Mouse (Mus musculus) limb, embryonic 11.5 days (tissue): ENCODE results near the gene Hes2. TPM values are rescaled to one million over a fixed set of nuclear protein-coding genes. Genes with fewer than 3 reads are reported as not detected.

ENCODE experiments used
- ATAC-seq: fragments of 200-750 bp; cut with Nextera tagmentation; 2 replicates; pipeline ENCODE4 v1.8.0; 2017; ENCODE audit warnings: low read depth; ENCODE audit not compliant: insufficient number of reproducible peaks, low FRiP score, low TSS enrichment
- DNase-seq: peaks from one replicate; pipeline ENCODE4 v3.0.0-alpha.2; 2015; ENCODE audit warnings: low spot score
- H3K27ac ChIP-seq: fragments of 300-500 bp; sonication (generic); replicated peaks from 2 replicates; pipeline ENCODE4 v1.5.1; 2014; ENCODE audit warnings: low read depth, mild to moderate bottlenecking, low read length
- H3K27me3 ChIP-seq: fragments of 300-500 bp; sonication (generic); 2 replicates; pipeline ENCODE4 v1.6.1; 2014; ENCODE audit warnings: mild to moderate bottlenecking, low read length, mixed read lengths; ENCODE audit not compliant: control insufficient read depth, insufficient read depth
- H3K36me3 ChIP-seq: fragments of 300-500 bp; sonication (generic); 2 replicates; pipeline ENCODE4 v1.6.1; 2014; ENCODE audit warnings: mild to moderate bottlenecking, low read length, moderate library complexity, mixed read lengths; ENCODE audit not compliant: control insufficient read depth, insufficient read depth
- H3K4me1 ChIP-seq: fragments of 300-500 bp; sonication (generic); 2 replicates; pipeline ENCODE4 v1.6.1; 2014; ENCODE audit warnings: low read length, mixed read lengths; ENCODE audit not compliant: control insufficient read depth, insufficient read depth
- H3K4me2 ChIP-seq: fragments of 300-500 bp; sonication (generic); 2 replicates; pipeline ENCODE4 v1.6.1; 2014; ENCODE audit warnings: low read depth, mild to moderate bottlenecking, moderate library complexity; ENCODE audit not compliant: severe bottlenecking
- H3K4me3 ChIP-seq: fragments of 300-500 bp; sonication (generic); 2 replicates; pipeline ENCODE4 v1.5.1; 2014; ENCODE audit warnings: low read depth, low read length
- H3K9ac ChIP-seq: fragments of 300-500 bp; sonication (generic); 2 replicates; pipeline ENCODE4 v1.6.1; 2014; ENCODE audit warnings: mild to moderate bottlenecking, low read length
- H3K9me3 ChIP-seq: fragments of 300-500 bp; sonication (generic); 2 replicates; pipeline ENCODE4 v1.6.1; 2016; ENCODE audit warnings: low read length; ENCODE audit not compliant: control insufficient read depth
- WGBS: fragments of 180-500 bp; shearing (Covaris S2); extraction: QIAGEN DNeasy Blood & Tissue Kit; methylation state at CpG from one replicate; pipeline ENCODE4 v1.1.7; 2014; 5-methylcytosine and 5-hydroxymethylcytosine counted together
- polyA plus RNA-seq: library from polyadenylated mRNA; unstranded; fragments of >200 nt; fragmentation: Nextera tagmentation; extraction: Ambion mirVana; gene quantifications from 2 replicates; pipeline ENCODE4 v1.2.1, GENCODE M21; 2014

Hes2 gene
- polyA plus RNA-seq, 1 experiment from 2014 or later = not detected

DNA sequence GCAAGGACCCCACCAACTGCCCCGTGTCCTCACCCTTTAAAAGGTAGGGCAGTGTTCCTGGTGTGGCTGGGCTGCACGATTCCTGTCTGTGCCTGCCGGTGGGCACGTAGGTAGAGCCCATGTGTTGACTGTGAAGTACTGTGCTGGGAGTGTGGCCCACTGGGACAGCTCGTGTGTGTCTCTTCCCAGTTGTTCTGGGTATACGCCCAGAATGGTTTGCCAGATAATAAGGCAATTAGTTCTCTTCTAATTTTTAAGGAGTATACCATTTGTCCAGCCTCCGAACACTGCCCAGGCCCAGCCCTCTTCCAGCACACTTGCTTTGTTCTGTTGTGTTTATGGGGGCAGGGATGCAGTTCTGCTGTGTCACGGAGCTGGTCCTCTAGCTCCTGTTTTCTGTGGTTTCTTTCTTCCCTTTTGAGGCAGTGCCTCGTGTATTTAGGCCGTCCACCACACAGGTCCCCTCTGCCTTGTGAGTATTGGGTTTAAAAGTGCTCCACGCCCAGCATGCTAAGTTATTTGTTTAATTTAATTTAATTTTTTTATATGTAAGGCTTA is 31.5 kb downstream of the Hes2 start:
- Histone ChIP-seq H3K36me3 (no peaks in the 10 kb centered on the region), H3K27me3 (no peaks in the 10 kb centered on the region), H3K4me1 (peaks cover 13% of the 10 kb centered on the region), H3K4me2 (no peak overlapping the region), H3K9me3 (no peaks in the 10 kb centered on the region), H3K9ac (no peak overlapping the region), H3K4me3 (no peak overlapping the region), H3K27ac (no peak overlapping the region)
- ATAC-seq (no peak), DNase-seq (no peak)
- WGBS = 72% methylated on average over 11 of the region's 11 CpGs

- no peak overlapping the region for H3K27ac ChIP-seq
- H3K27me3 ChIP-seq = no peaks in the 10 kb centered on the region
- H3K9ac ChIP-seq = no peak overlapping the region
- 81% methylated on average over 5 of the region's 5 CpGs for WGBS
- H3K9me3 ChIP-seq = no peaks in the 10 kb centered on the region
- DNase-seq = no peak
- no peak overlapping the region for H3K4me2 ChIP-seq
- H3K4me1 ChIP-seq = peaks cover 8% of the 10 kb centered on the region
- H3K4me3 ChIP-seq = no peak overlapping the region
- ATAC-seq = no peak
- H3K36me3 ChIP-seq = no peaks in the 10 kb centered on the region
These were observed 32.0 kb downstream of the Hes2 start for GRCm38 (mm10) chr4:152190701-152191100.

DNA sequence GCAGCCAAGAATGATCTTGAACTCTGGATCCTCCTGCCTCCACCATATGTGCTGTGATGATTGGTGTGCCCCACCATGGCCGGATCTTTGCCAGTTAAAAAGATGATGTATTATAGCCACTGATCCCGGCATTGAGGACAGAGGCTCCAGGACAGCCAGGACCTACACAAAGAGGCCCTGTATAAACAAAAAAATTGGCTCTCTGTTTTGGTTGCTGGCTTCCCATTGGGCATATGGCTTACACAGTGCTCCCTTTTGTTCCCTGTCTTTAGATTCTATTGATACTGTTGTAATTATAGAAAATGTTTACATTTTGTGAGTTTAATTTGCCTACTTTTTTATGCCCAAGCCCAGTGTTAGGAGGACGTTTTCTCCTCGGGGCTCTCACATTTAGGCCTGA is 33.9 kb downstream of the Hes2 start:
- Histone ChIP-seq H3K4me2 (no peak overlapping the region), H3K9me3 (no peaks in the 10 kb centered on the region), H3K9ac (no peak overlapping the region), H3K27ac (no peak overlapping the region), H3K36me3 (no peaks in the 10 kb centered on the region), H3K4me1 (no peaks in the 10 kb centered on the region), H3K4me3 (no peak overlapping the region), H3K27me3 (no peaks in the 10 kb centered on the region)
- WGBS = 77% methylated on average over 4 of the region's 4 CpGs
- DNase-seq (no peak), ATAC-seq (no peak)

GRCm38 (mm10) chr4:152194476-152195175 is 36.0 kb downstream of the Hes2 start:
- H3K27me3 ChIP-seq = no peaks in the 10 kb centered on the region
- H3K9me3 ChIP-seq = no peaks in the 10 kb centered on the region
- WGBS = 83% methylated on average over 3 of the region's 3 CpGs
- H3K27ac ChIP-seq = no peak overlapping the region
- DNase-seq = no peak
- no peaks in the 10 kb centered on the region for H3K4me1 ChIP-seq
- H3K9ac ChIP-seq = no peak overlapping the region
- no peak overlapping the region for H3K4me2 ChIP-seq
- no peak for ATAC-seq
- H3K36me3 ChIP-seq = no peaks in the 10 kb centered on the region
- no peak overlapping the region for H3K4me3 ChIP-seq

GRCm38 (mm10) chr4:152196276-152196675 is 37.6 kb downstream of the Hes2 start:
- Histone ChIP-seq H3K36me3 (no peaks in the 10 kb centered on the region), H3K4me3 (no peak overlapping the region), H3K27me3 (no peaks in the 10 kb centered on the region), H3K4me1 (no peaks in the 10 kb centered on the region), H3K27ac (no peak overlapping the region), H3K9me3 (no peaks in the 10 kb centered on the region), H3K9ac (no peak overlapping the region), H3K4me2 (no peak overlapping the region)
- no peak for DNase-seq
- ATAC-seq = no peak
- 94% methylated on average over 8 of the region's 9 CpGs for WGBS

GRCm38 (mm10) chr4:152197545-152197944 is 38.9 kb downstream of the Hes2 start:
- no peak overlapping the region for H3K4me2 ChIP-seq
- H3K36me3 ChIP-seq = no peaks in the 10 kb centered on the region
- H3K27me3 ChIP-seq = no peaks in the 10 kb centered on the region
- H3K4me3 ChIP-seq = no peak overlapping the region
- no peaks in the 10 kb centered on the region for H3K4me1 ChIP-seq
- DNase-seq (no peak), ATAC-seq (no peak)
- H3K27ac ChIP-seq = no peak overlapping the region
- 76% methylated on average over 5 of the region's 5 CpGs for WGBS
- H3K9me3 ChIP-seq = no peaks in the 10 kb centered on the region
- H3K9ac ChIP-seq = no peak overlapping the region

DNA sequence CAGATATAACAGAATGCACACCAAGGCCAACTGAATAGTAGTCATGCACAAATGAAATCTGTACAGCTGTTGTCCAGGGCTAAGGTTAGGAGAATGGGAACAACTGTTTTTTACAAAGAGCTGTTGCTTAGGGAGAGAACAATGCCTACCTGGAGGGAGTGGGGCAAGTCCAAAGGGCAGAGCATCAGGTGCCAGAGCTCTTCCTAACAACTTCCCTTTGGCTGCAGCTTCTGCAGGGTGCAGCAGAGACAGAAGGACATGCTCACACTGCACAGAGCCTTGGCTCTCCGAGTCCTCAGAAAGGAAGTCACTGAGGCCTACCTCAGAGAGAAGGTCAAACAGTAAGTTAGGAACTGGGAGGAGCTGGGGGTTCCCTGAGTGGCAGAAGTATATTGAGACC is 41.0 kb downstream of the Hes2 start:
- 63% methylated on average over 1 of the region's 1 CpGs for WGBS
- H3K4me1 ChIP-seq = no peaks in the 10 kb centered on the region
- no peak overlapping the region for H3K4me2 ChIP-seq
- H3K4me3 ChIP-seq = no peak overlapping the region
- no peaks in the 10 kb centered on the region for H3K36me3 ChIP-seq
- no peaks in the 10 kb centered on the region for H3K9me3 ChIP-seq
- no peak for ATAC-seq
- no peaks in the 10 kb centered on the region for H3K27me3 ChIP-seq
- H3K9ac ChIP-seq = no peak overlapping the region
- DNase-seq = no peak
- no peak overlapping the region for H3K27ac ChIP-seq

DNA sequence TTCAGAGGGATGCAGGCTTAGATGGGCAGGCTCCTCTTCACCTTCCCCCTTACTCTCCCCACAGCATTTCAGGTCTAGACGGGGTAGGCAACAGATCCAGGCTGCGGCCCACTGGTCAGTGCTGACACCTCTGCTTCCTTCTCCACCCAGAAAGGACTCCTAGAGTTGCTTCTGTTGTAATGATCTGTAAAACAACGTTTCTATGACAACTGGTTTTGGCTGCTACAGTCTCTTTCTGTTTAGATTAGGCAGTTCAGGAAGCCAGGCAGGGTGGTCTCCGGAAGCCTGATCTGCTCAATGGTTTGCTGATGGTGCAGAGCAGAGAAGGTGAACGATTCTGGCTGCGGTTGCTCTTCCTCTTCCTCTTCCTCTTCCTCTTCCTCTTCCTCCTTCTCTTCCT is 42.8 kb downstream of the Hes2 start:
- no peaks in the 10 kb centered on the region for H3K36me3 ChIP-seq
- no peaks in the 10 kb centered on the region for H3K27me3 ChIP-seq
- H3K4me2 ChIP-seq = no peak overlapping the region
- 82% methylated on average over 6 of the region's 6 CpGs for WGBS
- DNase-seq = no peak
- no peaks in the 10 kb centered on the region for H3K4me1 ChIP-seq
- H3K9ac ChIP-seq = no peak overlapping the region
- no peaks in the 10 kb centered on the region for H3K9me3 ChIP-seq
- no peak overlapping the region for H3K4me3 ChIP-seq
- no peak overlapping the region for H3K27ac ChIP-seq
- ATAC-seq = no peak

DNA sequence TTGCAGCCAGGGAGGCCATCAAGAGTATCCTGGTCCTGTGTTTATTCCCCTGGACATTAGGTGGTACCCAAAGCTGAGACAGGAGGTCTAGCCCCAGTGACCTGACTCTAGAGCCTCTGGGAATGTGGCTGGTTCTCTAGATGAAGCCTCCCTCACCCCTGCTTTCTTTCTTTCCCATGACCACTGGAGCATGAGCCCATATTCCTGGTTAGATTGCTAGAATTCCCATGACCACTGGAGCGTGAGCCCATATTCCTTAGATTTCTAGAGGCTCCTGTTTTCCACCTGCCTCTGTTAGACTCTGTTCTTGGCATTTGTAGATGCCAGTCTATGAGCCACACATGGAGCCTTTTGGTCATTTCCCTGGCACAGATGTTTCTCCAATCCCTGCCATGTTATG is 43.8 kb downstream of the Hes2 start:
- 85% methylated on average over 1 of the region's 1 CpGs for whole genome bisulfite sequencing
- H3K4me1 ChIP-seq = no peaks in the 10 kb centered on the region
- no peaks in the 10 kb centered on the region for H3K36me3 ChIP-seq
- H3K9ac ChIP-seq = no peak overlapping the region
- ATAC-seq = no peak
- H3K4me2 ChIP-seq = no peak overlapping the region
- DNase-seq = no peak
- no peak overlapping the region for H3K27ac ChIP-seq
- no peaks in the 10 kb centered on the region for H3K9me3 ChIP-seq
- H3K4me3 ChIP-seq = no peak overlapping the region
- H3K27me3 ChIP-seq = no peaks in the 10 kb centered on the region
